Mouse (Mus musculus) G1E-ER4 (cell line): ENCODE measurements around the gene Hist1h2bm. TPM values are rescaled to one million over a fixed set of nuclear protein-coding genes. Genes with fewer than 3 reads are reported as not detected.
"Not testable (repeated sequence)": the region's sequence is repeated elsewhere in the genome, so short reads cannot be mapped to it uniquely, and the experiment has no call there.

Source experiments
- GATA1 ChIP-seq: IDR thresholded peaks from one replicate; pipeline ENCODE4 v1.8.0; 2012; ENCODE audit warnings: low read length, inconsistent platforms
- polyA plus RNA-seq: library from polyadenylated mRNA; stranded (reverse); fragments of >175 nt; gene quantifications from 2 replicates; pipeline ENCODE4 v1.2.3, GENCODE M21; 2012

Hist1h2bm gene
- polyA plus RNA-seq, 1 experiment, result 2.1 TPM

DNA sequence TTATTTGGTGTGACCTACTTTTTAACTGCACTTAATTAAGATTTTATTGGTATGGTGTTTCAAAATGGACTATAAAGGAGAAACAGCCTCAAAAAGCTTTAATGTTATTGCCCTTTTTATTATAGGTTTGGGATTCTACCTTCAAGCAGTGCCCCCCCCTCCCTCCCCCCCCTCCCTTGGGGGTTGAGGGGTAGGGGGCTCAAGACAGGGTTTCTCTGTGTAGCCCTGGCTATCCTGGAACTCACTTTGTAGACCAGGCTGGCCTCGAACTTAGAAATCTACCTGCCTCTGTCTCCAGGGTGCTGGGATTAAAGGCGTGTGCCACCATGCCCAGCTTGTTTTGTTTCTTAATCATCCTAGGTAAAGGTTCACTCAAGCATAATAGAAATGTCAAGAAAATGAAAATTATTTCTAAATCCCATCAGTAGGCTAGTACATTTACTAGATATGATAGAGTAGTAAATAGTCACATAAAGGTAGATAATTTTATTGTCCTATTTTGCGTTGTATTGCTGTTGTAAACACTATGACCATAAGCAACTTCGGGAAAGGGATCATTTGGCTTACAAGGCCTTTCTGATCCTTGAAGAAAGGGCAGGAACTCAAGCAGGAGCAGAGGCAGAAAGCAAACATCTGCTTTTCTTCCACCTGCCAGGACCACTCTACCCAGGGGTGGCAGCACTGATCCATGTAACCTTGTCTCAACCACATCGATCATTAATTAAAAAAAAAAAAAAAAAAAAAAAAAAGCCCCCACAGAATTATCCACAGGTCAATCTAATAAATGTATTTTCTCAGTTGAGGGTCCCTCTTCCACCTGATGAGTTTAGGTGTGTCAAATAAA lies 1.4 kb downstream of the Hist1h2bm start:
- no peak for TF ChIP-seq GATA1

DNA sequence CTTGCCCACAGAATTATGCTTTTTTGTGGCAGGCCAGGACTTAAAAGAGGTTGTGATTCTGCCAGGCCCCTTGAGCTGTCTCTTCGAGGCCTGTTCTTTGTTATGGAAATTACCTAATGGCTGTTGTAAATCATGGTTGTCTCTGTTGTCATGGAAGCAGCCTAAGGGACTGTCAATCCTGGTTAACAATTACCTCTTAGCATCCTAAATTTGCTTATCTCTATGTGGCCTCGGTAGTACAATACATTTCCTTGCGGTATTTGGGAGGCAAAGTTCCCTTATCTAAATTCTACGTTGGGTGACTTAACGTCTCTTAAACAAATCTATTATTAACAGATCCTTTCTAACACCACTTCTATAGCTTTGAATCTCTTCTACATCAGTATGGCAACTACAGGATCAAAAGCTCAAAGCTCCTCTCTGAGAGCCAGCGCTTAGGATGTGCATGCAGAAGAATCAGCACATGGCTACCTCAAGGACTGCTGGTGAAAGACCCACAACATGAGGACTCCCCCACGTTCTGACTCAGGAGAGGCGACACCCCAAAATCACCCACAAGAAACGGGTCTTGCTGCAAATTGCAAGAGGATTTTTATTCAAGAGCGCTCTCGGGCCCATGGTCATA lies 6.2 kb downstream of the Hist1h2bm start:
- TF ChIP-seq GATA1, result no peak

DNA sequence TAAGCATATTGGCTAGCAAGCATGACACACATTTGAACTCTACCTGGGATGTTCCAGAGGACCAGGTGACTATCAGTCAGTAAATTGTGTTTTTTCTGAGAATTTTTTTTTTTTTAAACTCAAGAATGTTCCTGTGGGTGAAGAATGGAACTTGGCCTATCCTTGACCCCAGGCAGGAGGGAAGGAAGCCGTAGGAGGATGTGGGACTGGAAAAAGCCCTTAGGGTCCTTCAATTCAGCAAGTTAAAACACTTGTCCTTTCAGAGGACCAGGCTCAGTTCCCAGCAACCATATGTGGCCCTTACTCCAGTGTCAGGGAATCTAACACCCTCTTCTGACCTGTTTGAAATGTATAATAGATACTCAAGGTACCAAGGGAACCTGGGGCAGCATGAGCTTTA lies 7.7 kb downstream of the Hist1h2bm start:
- no peak for TF ChIP-seq GATA1

DNA sequence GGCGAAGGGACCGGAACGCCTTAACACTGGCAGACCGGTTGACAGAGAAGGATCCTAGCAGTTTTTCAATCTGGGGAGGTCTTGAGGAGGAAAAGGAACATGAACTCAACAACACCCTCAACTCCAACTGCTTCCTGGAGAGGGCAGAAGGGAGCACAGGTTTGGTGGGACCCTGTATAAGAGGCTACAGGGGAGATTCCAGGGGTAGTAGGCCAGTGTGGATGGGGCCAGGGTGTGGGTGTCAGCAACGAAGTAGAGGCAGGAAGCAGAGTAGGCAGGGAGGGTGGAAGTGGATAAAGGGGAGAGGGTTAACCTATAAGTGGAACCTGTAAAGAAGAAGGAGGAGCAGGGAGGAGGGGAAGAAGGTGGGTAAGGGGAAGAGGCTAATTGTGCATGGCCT lies 11.6 kb downstream of the Hist1h2bm start:
- no peak for TF ChIP-seq GATA1

DNA sequence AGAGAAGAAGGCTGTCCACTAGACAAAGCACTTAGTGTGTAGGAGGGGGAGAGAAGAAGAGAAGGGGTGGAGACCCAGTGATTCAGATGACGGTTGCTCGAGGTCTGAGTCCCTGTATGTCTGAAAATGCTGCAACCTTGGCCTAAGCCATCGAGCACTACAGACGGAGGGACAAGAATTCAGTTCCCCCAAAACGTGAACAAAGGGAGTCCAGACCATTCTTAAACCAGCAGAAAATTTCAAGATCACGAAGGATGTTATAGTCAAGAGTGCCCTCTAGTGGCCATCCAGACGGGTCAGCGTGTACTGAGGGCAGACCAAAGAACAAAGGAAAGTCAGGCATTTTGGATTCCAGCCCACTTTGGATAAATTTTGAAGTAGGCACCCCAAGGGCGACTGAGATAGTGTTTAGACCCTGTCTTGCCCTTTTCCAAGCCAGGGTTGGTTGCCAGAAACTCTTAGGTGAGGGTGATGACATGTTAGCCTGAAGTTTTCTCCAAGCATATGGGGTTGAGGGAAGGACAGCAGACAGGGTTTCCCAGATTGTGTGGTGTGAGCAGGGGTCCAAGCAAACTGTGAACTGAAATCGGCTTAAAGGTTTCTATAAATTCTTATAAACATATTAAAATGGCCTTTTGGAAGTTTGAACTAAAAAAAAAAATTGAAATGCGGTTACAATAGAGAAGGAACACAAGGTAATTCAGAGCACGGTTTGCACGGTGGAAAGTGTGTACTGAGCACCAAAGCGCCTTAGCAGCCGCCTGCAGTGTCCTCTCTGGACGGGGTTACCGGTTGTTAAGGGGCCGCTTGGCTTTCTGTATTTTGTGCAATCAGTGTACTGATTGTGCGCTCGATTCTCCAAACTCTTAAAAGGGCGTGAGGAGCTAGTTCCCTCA lies 12.4 kb downstream of the Hist1h2bm start:
- TF ChIP-seq GATA1, result no peak

DNA sequence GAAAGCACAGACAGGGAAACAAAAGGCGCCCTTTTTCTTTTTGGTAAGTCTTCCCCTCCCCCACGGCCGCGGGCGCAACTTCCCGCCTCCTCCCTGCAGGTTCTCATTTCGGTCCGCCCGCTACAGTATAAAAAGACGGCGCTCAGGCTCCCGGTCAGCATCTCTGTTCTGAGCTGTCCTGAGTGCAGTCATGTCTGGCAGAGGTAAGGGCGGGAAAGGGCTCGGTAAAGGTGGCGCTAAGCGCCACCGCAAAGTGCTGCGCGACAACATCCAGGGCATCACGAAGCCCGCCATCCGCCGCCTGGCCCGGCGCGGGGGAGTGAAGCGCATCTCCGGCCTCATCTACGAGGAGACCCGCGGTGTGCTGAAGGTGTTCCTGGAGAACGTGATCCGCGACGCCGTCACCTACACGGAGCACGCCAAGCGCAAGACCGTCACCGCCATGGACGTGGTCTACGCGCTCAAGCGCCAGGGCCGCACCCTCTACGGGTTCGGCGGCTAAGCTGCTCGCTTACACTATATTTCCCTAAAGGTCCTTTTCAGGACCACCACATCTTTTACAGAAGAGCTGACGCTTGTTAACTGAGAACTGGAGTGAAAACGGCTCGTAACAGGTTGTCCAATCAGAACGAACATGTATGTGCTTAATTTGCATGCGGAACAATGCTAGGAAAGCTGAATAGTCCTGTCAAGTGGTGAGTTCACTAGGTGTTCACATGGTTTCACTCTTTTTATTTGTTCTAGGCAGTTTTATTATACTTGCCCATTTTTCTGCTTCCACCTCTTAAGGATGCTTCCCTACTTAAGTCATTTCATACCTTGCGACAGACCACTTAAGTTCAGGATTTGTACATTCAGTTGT lies 13.3 kb downstream of the Hist1h2bm start, which contains the start of gene Hist1h4j:
Hist1h4j (plus strand) TSS at position 159 of the 862 bp plus-strand sequence.
- TF ChIP-seq GATA1, result not testable (repeated sequence)

DNA sequence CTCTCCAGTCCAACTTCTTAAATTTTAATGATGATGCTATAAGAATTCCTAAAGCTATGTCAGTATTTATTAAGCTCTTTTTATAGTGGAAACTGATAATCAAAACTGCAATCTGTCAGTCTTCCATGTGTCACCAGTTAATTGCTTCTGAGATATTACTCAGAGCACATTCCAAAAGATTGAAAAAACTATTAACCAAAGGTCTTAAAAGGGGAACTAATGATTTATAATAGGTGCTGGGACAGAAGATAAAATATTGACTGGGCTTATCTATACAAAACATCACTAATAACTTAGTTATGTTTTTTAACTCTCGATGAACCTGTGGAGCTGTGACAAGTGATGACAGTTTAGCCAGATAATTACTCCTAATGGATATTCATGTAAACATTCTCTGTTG lies 23.2 kb downstream of the Hist1h2bm start:
- TF ChIP-seq GATA1, result peak; percentile 39

DNA sequence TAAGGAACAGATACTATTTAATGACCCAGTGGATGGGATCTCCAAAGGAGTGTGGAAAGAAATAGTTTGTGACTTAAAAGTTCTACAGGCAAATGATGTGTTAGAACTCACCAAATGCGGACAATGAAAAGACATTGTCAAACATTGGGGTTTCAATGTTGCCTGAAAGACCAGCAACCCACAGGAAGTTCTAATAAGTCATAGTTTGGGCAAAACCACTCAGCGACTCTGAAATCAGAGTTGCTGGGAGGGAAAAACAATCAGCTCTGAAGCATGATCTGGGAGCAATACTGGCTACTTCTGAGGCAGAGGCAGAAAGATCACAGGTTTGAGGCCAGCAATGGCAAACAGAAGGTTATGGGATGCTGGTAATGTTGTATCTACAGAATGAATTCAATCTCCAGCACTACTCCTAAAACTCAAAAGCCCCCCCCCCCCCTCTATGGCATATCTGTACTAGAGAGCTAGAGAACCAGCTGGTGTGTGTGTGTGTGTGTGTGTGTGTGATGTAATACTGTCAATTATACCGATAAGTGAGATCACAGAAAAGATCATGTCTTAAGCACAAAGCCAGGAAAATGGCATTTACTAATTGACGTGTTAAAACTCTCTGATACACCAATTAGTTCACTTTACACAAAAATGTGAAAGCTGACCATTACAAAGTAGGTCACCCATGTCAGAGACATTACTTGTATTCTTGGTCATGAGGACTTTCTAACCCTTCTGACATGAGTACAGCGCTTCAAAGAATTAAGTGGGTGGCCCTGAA lies 27.7 kb downstream of the Hist1h2bm start:
- no peak for TF ChIP-seq GATA1

DNA sequence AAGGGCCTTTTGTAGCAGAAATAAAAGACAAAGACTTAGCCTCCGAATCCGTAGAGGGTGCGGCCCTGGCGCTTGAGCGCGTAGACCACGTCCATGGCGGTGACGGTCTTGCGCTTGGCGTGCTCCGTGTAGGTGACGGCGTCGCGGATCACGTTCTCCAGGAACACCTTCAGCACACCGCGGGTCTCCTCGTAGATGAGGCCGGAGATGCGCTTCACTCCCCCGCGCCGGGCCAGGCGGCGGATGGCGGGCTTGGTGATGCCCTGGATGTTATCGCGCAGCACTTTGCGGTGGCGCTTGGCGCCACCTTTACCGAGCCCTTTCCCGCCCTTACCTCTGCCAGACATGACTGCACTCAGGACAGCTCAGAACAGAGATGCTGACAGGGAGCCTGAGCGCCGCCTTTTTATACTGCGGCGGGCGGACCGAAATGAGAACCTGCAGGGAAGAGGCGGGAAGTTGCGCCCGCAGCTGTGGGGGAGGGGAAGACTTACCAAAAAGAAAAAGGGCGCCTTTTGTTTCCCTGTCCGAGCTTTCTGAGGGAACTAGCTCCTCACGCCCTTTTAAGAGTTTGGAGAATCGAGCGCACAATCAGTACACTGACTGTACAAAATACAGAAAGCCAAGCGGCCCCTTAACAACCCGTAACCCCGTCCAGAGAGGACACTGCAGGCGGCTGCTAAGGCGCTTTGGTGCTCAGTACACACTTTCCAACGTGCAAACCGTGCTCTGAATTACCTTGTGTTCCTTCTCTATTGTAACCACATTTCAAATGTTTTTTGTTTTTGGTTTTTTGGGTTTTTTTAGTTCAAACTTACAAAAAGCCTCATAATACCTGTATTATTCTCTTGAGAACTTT lies 28.5 kb downstream of the Hist1h2bm start, which contains the start of gene Hist1h4k:
Hist1h4k (minus strand) TSS at position 347 of the 859 bp plus-strand sequence.
- not testable (repeated sequence) for TF ChIP-seq GATA1

DNA sequence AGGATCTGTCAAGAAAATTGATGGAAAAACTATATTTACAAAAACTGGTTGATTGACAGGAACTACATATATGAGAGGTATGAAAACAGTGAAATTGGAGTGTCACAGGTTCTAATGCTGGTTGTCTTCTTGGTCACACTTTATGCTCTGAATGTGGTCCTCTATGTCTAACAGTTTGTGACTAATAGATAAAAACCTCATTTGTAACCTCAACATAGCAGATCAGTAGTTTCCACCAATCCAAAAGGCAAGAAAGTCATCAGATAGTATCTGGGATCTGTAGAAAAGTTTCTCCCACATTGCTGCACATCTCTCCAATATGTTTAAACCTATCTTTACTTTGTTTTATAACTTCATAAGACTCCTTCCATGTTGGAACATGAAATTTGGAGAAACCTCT lies 29.6 kb downstream of the Hist1h2bm start:
- no peak for TF ChIP-seq GATA1

DNA sequence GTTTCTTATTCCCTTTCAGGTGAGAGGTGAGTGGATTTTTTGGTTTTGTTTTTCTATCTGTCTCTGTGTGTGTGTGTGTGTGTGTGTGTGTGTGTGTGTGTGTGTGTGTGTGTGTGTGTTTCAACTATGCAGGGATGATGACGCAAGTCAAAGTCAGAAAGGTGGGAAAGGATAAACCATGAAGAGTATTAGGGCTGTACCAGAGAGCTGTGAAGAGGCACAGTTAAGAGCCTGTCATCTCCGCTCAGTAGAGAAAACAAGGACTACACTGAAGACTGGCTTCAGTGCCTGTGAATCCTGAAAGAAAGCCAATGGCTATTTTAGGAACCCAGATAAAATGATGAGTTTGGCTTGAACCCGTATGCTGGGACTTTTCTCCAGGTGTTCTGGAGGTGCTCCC lies 30.0 kb downstream of the Hist1h2bm start:
- no peak for TF ChIP-seq GATA1

DNA sequence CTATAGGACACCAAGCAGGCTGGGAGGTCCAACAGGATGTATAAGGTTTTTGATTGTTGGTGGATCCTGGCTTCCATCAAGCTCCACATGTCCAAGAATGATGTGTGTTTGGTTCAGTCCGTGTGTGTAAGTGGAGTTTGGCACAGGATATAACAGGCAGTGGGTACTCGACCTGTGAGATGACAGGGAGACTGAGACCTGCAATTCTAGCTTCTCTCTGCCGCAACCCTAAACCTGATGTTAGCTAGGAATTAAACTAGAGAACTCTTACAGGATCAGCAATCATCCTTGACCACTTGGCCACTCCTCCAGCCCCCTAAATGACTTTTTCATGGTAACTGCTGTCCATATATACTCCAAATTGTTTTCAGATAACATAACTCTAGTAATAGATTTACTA lies 30.5 kb downstream of the Hist1h2bm start:
- TF ChIP-seq GATA1, result no peak

DNA sequence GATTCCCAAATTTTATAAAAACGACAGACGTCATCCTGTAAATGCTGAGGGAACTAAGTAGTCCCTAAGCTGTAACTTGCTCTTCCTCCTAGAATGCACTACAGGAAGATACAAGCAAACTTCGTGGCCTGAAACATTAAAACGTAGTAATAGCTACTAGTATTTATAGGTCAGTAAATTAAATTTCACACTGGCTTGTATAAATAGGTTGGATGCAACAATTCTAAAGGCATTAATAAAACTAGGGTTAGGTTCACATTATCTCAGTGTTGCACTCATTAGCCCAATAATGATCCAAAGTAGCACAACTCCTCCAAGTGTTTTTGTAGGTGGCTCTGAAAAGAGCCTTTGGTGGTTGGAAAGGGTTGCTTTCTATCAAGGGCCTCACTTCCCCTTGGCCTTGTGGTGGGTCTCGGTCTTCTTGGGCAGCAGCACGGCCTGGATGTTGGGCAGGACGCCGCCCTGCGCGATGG lies 31.2 kb downstream of the Hist1h2bm start:
- no peak for TF ChIP-seq GATA1
